Mouse (Mus musculus): ENCODE data around the gene Magi2.

The Magi2 gene

GRCm38 (mm10) chr5:20406626-20407025 is 1179.8 kb downstream of the Magi2 start:
- CTCF ChIA-PET, result no interaction called here
- POLR2A ChIA-PET, result interaction anchor here in 1 of 4 experiments (1.2 kb wide), 1 partner anchor 11 kb away, joined by 4 read pairs; no protein-coding TSS in a partner anchor

DNA sequence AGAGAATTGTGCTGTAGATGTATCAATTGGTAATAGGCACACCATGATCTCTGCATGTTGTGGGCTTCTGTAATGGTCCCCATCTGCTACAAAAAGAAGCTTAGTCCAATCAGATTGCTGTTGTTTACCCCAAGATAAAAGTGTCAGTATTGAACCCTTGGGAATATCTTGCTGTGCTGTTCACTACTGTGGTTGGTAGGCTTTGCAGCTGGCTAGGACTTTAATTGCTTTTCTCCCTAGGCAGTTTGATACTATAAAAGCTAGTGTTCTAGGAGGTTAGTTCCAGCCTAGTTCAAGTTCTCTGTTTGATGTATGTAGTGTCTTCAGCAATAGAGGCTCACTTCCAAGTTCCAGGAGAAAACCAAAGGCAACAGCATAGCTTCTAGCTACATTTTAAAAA is 1188.5 kb downstream of the Magi2 start:
- CTCF ChIA-PET, result no interaction called here
- POLR2A ChIA-PET, result no interaction called here

- ChIA-PET POLR2A (interaction anchor here in 2 of 4 experiments (0.7 to 1.3 kb wide), 3 partner anchors 10 to 96 kb away, joined by 3 to 7 read pairs (median 4); no protein-coding TSS in a partner anchor), CTCF (interaction anchor here in 1 of 4 experiments (0.7 kb wide), 1 partner anchor 28 kb away, joined by 3 read pairs; no protein-coding TSS in a partner anchor)
These were observed 1190.5 kb downstream of the Magi2 start for GRCm38 (mm10) chr5:20417348-20417747.

GRCm38 (mm10) chr5:20432148-20432813 is 1205.4 kb downstream of the Magi2 start:
- CTCF ChIA-PET, result no interaction called here
- POLR2A ChIA-PET, result interaction anchor here in 1 of 4 experiments (0.6 to 1.3 kb wide), 3 partner anchors 10 to 85 kb away, joined by 3 read pairs; no protein-coding TSS in a partner anchor

DNA sequence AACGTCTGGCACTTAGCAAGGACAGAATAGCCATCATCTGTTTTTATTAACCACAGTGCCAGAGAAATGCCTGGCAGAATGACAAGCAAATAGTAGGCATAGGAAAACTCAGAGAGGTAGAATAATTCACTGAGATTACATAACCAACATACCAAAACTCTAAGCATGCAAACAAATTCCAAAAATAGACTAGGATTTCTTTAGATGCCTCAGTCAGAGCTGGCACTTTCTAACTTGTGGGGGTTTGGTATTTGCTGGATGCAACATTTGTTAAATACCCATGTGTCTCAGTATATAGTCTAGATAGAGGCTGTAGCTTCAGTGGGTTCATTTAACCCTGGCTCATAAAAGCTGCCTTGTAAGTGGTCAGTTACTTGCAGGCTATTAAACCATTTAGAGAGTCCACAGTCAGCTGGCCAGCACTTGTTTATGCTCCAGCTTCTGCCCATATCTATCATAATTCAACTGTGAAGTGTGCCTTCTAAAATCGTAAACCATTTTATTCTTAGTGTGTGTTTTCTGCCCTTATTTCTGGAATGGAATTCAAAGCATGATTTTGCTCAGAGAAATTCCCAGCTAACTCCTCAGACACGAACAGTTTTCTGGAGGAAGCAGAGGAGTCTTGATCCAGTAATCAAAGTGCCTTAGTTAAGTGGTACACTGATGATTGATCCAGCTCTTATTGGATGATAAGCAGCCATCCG is 1219.8 kb downstream of the Magi2 start:
- POLR2A ChIA-PET, result no interaction called here
- CTCF ChIA-PET, result interaction anchor here in 1 of 4 experiments (1.3 kb wide), 1 partner anchor 253 kb away, joined by 3 read pairs; no protein-coding TSS in a partner anchor

DNA sequence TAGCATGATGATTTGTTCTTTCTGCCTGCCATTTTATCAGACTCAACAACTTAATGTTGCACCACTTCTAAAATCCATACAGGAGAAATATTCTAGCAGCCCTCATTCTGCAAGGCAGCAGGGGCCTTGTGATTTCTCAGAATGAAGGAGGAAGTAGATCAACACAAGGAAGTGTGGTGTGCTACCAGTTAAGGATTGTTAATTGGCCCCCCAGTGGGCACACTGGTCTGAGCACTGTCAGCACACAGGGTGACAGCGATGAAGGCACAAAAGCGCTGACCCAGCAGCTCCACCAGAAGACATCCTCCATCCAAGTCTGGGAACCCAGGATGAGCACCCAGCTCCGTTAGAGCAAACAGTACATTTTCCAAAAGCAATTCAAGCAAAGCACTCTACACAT is 1229.3 kb downstream of the Magi2 start:
- POLR2A ChIA-PET, result no interaction called here
- CTCF ChIA-PET, result no interaction called here

- ChIA-PET CTCF (interaction anchor here in 1 of 4 experiments (0.8 kb wide), 1 partner anchor 13 kb away, joined by 3 read pairs; no protein-coding TSS in a partner anchor), POLR2A (interaction anchor here in 1 of 4 experiments (0.6 kb wide), 1 partner anchor 1231 kb away, joined by 3 read pairs; the partner anchor contains the start of gene Magi2)
These were observed 1231.1 kb downstream of the Magi2 start for GRCm38 (mm10) chr5:20457742-20458510.

- POLR2A ChIA-PET, result no interaction called here
These were observed 1234.9 kb downstream of the Magi2 start for GRCm38 (mm10) chr5:20461709-20462108.

GRCm38 (mm10) chr5:20462376-20462775 is 1235.5 kb downstream of the Magi2 start:
- CTCF ChIA-PET, result no interaction called here
- POLR2A ChIA-PET, result no interaction called here

More at GRCm38 (mm10) chr5:20461709-20462108, 1234.9 kb downstream of the Magi2 start:
- CTCF ChIA-PET, result no interaction called here

- CTCF ChIA-PET, result interaction anchor here in 1 of 4 experiments (0.6 kb wide), 1 partner anchor 112 kb away, joined by 3 read pairs; no protein-coding TSS in a partner anchor
- POLR2A ChIA-PET, result interaction anchor here in 2 of 4 experiments (1.1 to 1.4 kb wide), 3 partner anchors 64 to 134 kb away, joined by 3 to 4 read pairs (median 4); no protein-coding TSS in a partner anchor
These were observed 1242.9 kb downstream of the Magi2 start for GRCm38 (mm10) chr5:20469721-20470120.

DNA sequence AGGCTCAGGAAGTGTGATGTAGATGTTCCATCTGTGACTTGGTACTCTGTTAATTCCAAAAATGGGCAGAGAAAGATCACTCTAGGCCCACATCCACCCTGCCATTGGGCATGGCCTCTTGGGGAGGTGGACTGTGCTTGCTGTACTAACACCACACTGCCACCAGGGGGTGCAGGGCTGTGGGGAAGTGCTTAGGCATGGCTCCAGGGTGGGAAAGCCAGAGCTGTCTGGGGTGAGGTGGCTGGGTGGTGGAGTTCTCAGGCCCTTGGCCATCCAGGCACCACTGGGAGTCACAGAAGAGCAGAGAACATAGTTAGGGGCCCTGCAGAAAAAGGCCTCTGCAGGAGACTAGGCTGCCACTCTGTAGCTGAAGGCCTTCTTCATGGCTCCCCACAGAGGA is 1243.6 kb downstream of the Magi2 start:
- ChIA-PET POLR2A (interaction anchor here in 1 of 4 experiments (1.4 kb wide), 1 partner anchor 134 kb away, joined by 3 read pairs; no protein-coding TSS in a partner anchor), CTCF (interaction anchor here in 2 of 4 experiments (0.5 to 0.6 kb wide), 3 partner anchors 9 to 1602 kb away, joined by 3 read pairs; no protein-coding TSS in a partner anchor)

DNA sequence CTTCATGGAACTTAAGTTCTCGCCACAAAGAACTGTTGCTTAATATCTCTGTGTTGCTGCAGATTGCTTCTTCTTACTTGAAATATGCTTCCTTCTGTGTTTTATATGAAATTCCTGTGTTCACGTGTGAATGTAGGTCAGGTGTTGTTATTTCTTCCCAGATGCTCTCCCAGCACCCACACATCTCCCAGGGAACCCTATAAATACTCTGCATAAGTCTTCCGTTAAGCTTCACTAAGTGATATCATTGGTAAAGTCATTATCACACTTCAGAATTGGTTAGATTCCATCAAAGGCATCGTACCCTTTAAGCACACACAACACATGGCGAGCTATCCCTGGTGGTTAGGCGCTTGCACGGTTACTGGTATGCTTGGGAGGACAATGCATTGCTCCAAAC is 1257.7 kb downstream of the Magi2 start:
- ChIA-PET CTCF (no interaction called here), POLR2A (no interaction called here)

DNA sequence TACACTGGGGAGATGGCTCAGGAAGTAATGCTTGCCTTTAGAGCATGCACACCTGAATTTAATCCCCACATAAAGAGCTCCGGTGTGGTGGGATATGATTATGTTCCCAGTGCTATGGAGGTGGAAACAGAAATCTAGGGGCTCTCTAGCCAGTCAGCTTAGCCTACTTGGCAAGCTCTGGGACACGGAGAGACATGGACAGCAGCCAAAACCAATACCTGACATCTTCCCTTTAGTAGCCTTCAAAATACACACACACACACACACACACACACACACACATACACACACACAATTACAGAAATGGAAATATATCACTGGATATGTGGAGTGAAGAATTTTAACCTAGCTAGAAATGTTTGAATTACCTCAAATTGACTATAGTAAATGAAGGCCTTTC is 1265.1 kb downstream of the Magi2 start:
- ChIA-PET CTCF (no interaction called here), POLR2A (no interaction called here)

GRCm38 (mm10) chr5:20492679-20493078 is 1265.8 kb downstream of the Magi2 start:
- ChIA-PET CTCF (no interaction called here), POLR2A (interaction anchor here in 1 of 4 experiments (0.6 kb wide), 2 partner anchors 351 to 488 kb away, joined by 3 to 4 read pairs; no protein-coding TSS in a partner anchor)

DNA sequence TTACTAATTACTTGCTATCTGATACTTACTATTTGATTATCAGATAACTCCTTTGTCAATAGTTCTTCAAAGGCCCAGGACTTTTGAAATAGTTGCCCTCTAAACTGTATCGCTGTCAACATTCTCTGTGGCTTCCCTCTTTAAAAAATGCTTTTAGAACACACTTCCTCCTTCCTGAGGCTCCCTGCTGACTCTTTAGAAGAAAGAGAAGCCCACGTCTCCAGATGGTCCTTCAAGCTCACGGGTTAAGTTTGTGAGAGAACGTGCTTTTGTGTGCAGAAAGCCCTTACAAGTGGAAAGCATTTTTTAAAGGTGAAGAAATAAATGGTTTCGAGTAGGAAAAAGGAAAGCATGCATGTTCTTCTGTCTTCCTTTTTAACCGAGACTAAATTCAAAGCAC is 1267.2 kb downstream of the Magi2 start:
- POLR2A ChIA-PET, result no interaction called here
- CTCF ChIA-PET, result no interaction called here

DNA sequence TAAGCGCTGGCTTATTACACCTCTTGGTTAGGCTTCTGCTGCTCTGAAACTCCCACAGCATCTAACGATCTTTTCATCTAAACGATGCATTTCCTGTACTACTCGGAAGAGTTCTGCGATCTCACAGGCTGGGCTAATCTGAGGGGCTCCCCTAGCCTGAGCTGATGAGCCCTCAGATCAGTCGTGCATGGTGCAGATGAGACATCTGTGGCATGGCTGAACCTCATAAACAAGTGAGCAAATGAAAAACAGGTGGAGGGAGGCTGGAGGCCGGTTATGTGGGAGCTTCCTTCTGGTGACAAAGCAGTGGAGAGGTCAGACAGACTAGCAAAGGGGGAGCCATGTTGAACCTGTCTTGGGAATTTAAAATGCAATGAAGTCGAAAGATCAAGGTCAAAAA is 1270.1 kb downstream of the Magi2 start:
- CTCF ChIA-PET, result no interaction called here
- POLR2A ChIA-PET, result interaction anchor here in 1 of 4 experiments (1.2 to 1.3 kb wide), 2 partner anchors 16 to 34 kb away, joined by 3 read pairs; no protein-coding TSS in a partner anchor

DNA sequence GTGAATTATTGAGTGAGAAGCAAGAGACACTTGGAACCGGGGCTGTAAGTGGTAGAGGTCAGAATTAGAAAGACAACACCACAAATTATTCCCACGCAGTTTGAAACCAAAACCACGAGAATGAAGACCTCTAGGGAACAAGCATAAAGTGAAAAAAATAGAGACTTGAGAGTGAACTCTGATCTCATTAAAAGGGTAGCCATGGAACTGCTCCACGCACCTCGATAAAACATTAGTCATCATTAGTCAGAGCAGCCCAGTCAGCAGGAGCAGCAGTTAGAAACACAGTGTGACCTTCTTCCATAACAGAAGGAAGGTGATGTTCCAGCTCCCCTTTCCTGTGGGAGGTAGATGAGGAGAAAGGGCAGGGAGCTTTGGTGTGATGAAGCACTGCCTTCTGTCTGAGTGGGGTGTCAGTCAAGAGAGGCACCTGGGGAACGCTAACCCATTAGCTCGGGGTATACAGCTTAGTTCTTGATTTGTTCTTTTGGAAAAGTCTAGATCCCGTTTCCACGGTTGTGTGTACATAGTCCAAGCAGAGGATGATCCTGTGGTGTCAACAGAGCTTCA is 1272.3 kb downstream of the Magi2 start:
- POLR2A ChIA-PET, result no interaction called here

GRCm38 (mm10) chr5:20508609-20509008 is 1281.8 kb downstream of the Magi2 start:
- ChIA-PET POLR2A (no interaction called here), CTCF (no interaction called here)

More for the DNA sequence above, 1272.3 kb downstream of the Magi2 start:
- CTCF ChIA-PET, result no interaction called here

DNA sequence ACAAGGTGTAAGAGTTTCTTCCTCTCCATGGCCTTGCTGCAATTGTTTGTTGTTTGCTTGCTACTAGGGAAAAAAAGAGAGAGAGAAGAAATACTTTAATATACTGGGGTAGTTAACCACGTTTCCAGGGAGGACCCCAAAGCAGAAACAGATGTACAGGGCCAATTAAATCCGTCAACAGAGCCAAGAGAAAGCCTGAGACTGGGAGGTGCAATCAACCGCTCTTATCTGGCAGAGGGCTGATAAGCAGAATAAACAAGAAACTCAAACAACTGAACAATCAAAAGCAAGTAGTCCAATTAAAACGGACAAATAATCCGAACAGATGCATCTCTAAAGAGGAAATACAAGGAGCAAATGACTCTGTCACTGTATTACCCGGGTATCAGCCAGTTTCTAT is 1282.8 kb downstream of the Magi2 start:
- ChIA-PET POLR2A (no interaction called here), CTCF (no interaction called here)

Measured in embryonic stem cell, embryonic (primary cell).